Mouse (Mus musculus) embryonic facial prominence, embryonic 15.5 days (tissue): ENCODE measurements around the gene Aktip. TPM values are rescaled to one million over a fixed set of nuclear protein-coding genes. Genes with fewer than 3 reads are reported as not detected.

Source experiments
- ATAC-seq: fragments of 200-750 bp; cut with Nextera tagmentation; 2 replicates; pipeline ENCODE4 v1.8.0; 2017; ENCODE audit warnings: low read depth, moderate TSS enrichment; ENCODE audit not compliant: insufficient number of reproducible peaks, low FRiP score, low TSS enrichment
- H3K27ac ChIP-seq: fragments of 300-500 bp; sonication (generic); replicated peaks from 2 replicates; pipeline ENCODE4 v1.5.1; 2015; ENCODE audit warnings: mild to moderate bottlenecking, inconsistent platforms
- H3K27me3 ChIP-seq: fragments of 300-500 bp; sonication (generic); 2 replicates; pipeline ENCODE4 v1.6.1; 2015; ENCODE audit warnings: inconsistent platforms
- H3K36me3 ChIP-seq: fragments of 300-500 bp; sonication (generic); 2 replicates; pipeline ENCODE4 v1.6.1; 2015; ENCODE audit warnings: mild to moderate bottlenecking, inconsistent platforms
- H3K4me1 ChIP-seq: fragments of 300-500 bp; sonication (generic); 2 replicates; pipeline ENCODE4 v1.6.1; 2015; ENCODE audit warnings: inconsistent platforms
- H3K4me2 ChIP-seq: fragments of 300-500 bp; sonication (generic); replicated peaks from 2 replicates; pipeline ENCODE4 v1.6.1; 2015; ENCODE audit warnings: mild to moderate bottlenecking, inconsistent platforms
- H3K4me3 ChIP-seq: fragments of 300-500 bp; sonication (generic); replicated peaks from 2 replicates; pipeline ENCODE4 v1.5.1; 2015; ENCODE audit warnings: mild to moderate bottlenecking, inconsistent platforms
- H3K9ac ChIP-seq: fragments of 300-500 bp; sonication (generic); 2 replicates; pipeline ENCODE4 v1.6.1; 2015; ENCODE audit warnings: inconsistent platforms
- H3K9me3 ChIP-seq: fragments of 300-500 bp; sonication (generic); replicated peaks from 2 replicates; pipeline ENCODE4 v1.6.1; 2016; ENCODE audit warnings: inconsistent platforms
- WGBS: fragments of 180-500 bp; shearing (Covaris S2); methylation state at CpG from one replicate; pipeline ENCODE4 v1.1.7; 2015; 5-methylcytosine and 5-hydroxymethylcytosine counted together
- polyA plus RNA-seq: library from polyadenylated mRNA; unstranded; fragments of >200 nt; fragmentation: Nextera tagmentation; extraction: Ambion mirVana; gene quantifications from 2 replicates; pipeline ENCODE4 v1.2.1, GENCODE M21; 2015

The Aktip gene
- 58.9 and 60.6 TPM in 2 replicates for polyA plus RNA-seq

GRCm38 (mm10) chr8:91199876-91200275, at the start of gene Aktip:
Aktip (minus strand) TSS chr8:91199976.
- Histone ChIP-seq H3K27ac (no peak within 1 kb of the TSS), H3K27me3 (no peaks in the 10 kb centered on the region), H3K36me3 (no peaks in the 10 kb centered on the region), H3K4me1 (peaks cover 17% of the 10 kb centered on the region; the same call in 1 of the 2 replicates), H3K9ac (no peak within 1 kb of the TSS), H3K4me2 (no peak within 1 kb of the TSS), H3K9me3 (no peaks in the 10 kb centered on the region), H3K4me3 (no peak within 1 kb of the TSS)
- WGBS = 87% methylated on average over 7 of the region's 7 CpGs
- ATAC-seq = no peak

- Histone ChIP-seq H3K27ac (no peak overlapping the region), H3K27me3 (no peaks in the 10 kb centered on the region), H3K4me1 (no peaks in the 10 kb centered on the region), H3K4me2 (no peak overlapping the region), H3K9ac (no peak overlapping the region), H3K4me3 (no peak overlapping the region), H3K9me3 (no peaks in the 10 kb centered on the region), H3K36me3 (no peaks in the 10 kb centered on the region)
- WGBS = 76% methylated on average over 4 of the region's 4 CpGs
- no peak for ATAC-seq
Measured at GRCm38 (mm10) chr8:91245821-91246454, 46.2 kb upstream of the Aktip start.

- no peaks in the 10 kb centered on the region for H3K9me3 ChIP-seq
- H3K4me2 ChIP-seq = no peak overlapping the region
- H3K4me3 ChIP-seq = no peak overlapping the region
- no peak for ATAC-seq
- 72% methylated on average over 1 of the region's 1 CpGs for WGBS
- H3K27ac ChIP-seq = no peak overlapping the region
- no peaks in the 10 kb centered on the region for H3K27me3 ChIP-seq
- no peak overlapping the region for H3K9ac ChIP-seq
- no peaks in the 10 kb centered on the region for H3K36me3 ChIP-seq
- no peaks in the 10 kb centered on the region for H3K4me1 ChIP-seq
Measured at GRCm38 (mm10) chr8:91242721-91243120, 42.9 kb upstream of the Aktip start.

- Histone ChIP-seq H3K9me3 (no peaks in the 10 kb centered on the region), H3K4me1 (no peaks in the 10 kb centered on the region), H3K36me3 (no peaks in the 10 kb centered on the region), H3K4me3 (no peak overlapping the region), H3K9ac (no peak overlapping the region), H3K27me3 (no peaks in the 10 kb centered on the region), H3K4me2 (no peak overlapping the region), H3K27ac (no peak overlapping the region)
- no peak for ATAC-seq
- 69% methylated on average over 8 of the region's 8 CpGs for WGBS
Measured at GRCm38 (mm10) chr8:91241873-91242519, 42.2 kb upstream of the Aktip start.

- no peak for ATAC-seq
- H3K4me2 ChIP-seq = no peak overlapping the region
- no peak overlapping the region for H3K4me3 ChIP-seq
- no peaks in the 10 kb centered on the region for H3K27me3 ChIP-seq
- H3K9me3 ChIP-seq = no peaks in the 10 kb centered on the region
- H3K36me3 ChIP-seq = no peaks in the 10 kb centered on the region
- H3K27ac ChIP-seq = no peak overlapping the region
- WGBS = 63% methylated on average over 5 of the region's 5 CpGs
- no peak overlapping the region for H3K9ac ChIP-seq
- no peaks in the 10 kb centered on the region for H3K4me1 ChIP-seq
Measured at GRCm38 (mm10) chr8:91241371-91241770, 41.6 kb upstream of the Aktip start.

GRCm38 (mm10) chr8:91237191-91237590, 37.4 kb upstream of the Aktip start:
- H3K4me3 ChIP-seq = no peak overlapping the region
- no peak overlapping the region for H3K27ac ChIP-seq
- H3K9me3 ChIP-seq = no peaks in the 10 kb centered on the region
- WGBS = 58% methylated on average over 2 of the region's 2 CpGs
- peaks cover 2% of the 10 kb centered on the region; the same call in 1 of the 2 replicates for H3K36me3 ChIP-seq
- no peaks in the 10 kb centered on the region for H3K27me3 ChIP-seq
- no peak for ATAC-seq
- H3K4me1 ChIP-seq = no peaks in the 10 kb centered on the region
- no peak overlapping the region for H3K9ac ChIP-seq
- no peak overlapping the region for H3K4me2 ChIP-seq

- peaks cover 9% of the 10 kb centered on the region; the same call in 1 of the 2 replicates for H3K36me3 ChIP-seq
- H3K4me2 ChIP-seq = no peak overlapping the region
- ATAC-seq = no peak
- no peak overlapping the region for H3K27ac ChIP-seq
- H3K9ac ChIP-seq = no peak overlapping the region
- no peaks in the 10 kb centered on the region for H3K4me1 ChIP-seq
- H3K27me3 ChIP-seq = no peaks in the 10 kb centered on the region
- 62% methylated on average over 2 of the region's 2 CpGs for WGBS
- H3K4me3 ChIP-seq = no peak overlapping the region
- no peaks in the 10 kb centered on the region for H3K9me3 ChIP-seq
Measured at GRCm38 (mm10) chr8:91234097-91234496, 34.3 kb upstream of the Aktip start.

- H3K27ac ChIP-seq = no peak overlapping the region
- H3K36me3 ChIP-seq = peaks cover 20% of the 10 kb centered on the region
- 87% methylated on average over 7 of the region's 7 CpGs for WGBS
- H3K27me3 ChIP-seq = no peaks in the 10 kb centered on the region
- no peak overlapping the region for H3K4me2 ChIP-seq
- H3K4me3 ChIP-seq = no peak overlapping the region
- ATAC-seq = no peak
- H3K9ac ChIP-seq = no peak overlapping the region
- no peaks in the 10 kb centered on the region for H3K9me3 ChIP-seq
- no peaks in the 10 kb centered on the region for H3K4me1 ChIP-seq
Measured at GRCm38 (mm10) chr8:91227421-91227841, 27.7 kb upstream of the Aktip start.

GRCm38 (mm10) chr8:91224227-91224626, 24.5 kb upstream of the Aktip start:
- 90% methylated on average over 7 of the region's 7 CpGs for WGBS
- H3K4me2 ChIP-seq = no peak overlapping the region
- no peaks in the 10 kb centered on the region; the same call in 1 of the 2 replicates for H3K4me1 ChIP-seq
- peaks cover 11% of the 10 kb centered on the region; the same call in 1 of the 2 replicates for H3K36me3 ChIP-seq
- no peak overlapping the region for H3K9ac ChIP-seq
- no peaks in the 10 kb centered on the region for H3K27me3 ChIP-seq
- H3K27ac ChIP-seq = no peak overlapping the region
- no peak overlapping the region for H3K4me3 ChIP-seq
- H3K9me3 ChIP-seq = no peaks in the 10 kb centered on the region
- no peak for ATAC-seq

- WGBS = 56% methylated on average over 2 of the region's 2 CpGs
- H3K4me3 ChIP-seq = no peak overlapping the region
- H3K9ac ChIP-seq = no peak overlapping the region
- H3K9me3 ChIP-seq = no peaks in the 10 kb centered on the region
- H3K4me2 ChIP-seq = no peak overlapping the region
- no peaks in the 10 kb centered on the region for H3K27me3 ChIP-seq
- peaks cover 11% of the 10 kb centered on the region; the same call in 1 of the 2 replicates for H3K36me3 ChIP-seq
- H3K4me1 ChIP-seq = peaks cover 7% of the 10 kb centered on the region
- ATAC-seq = peak; percentile 49; the same call in 1 of the 2 replicates
- H3K27ac ChIP-seq = peak overlapping the region; percentile 23; the same call in 1 of the 2 replicates
Measured at GRCm38 (mm10) chr8:91221841-91222240, 22.1 kb upstream of the Aktip start.

- no peak overlapping the region for H3K4me2 ChIP-seq
- no peaks in the 10 kb centered on the region for H3K27me3 ChIP-seq
- 43% methylated on average over 4 of the region's 4 CpGs for WGBS
- H3K4me1 ChIP-seq = peaks cover 17% of the 10 kb centered on the region
- peak; percentile 49; the same call in 1 of the 2 replicates for ATAC-seq
- H3K27ac ChIP-seq = peak overlapping the region; percentile 88
- H3K4me3 ChIP-seq = no peak overlapping the region
- no peaks in the 10 kb centered on the region for H3K9me3 ChIP-seq
- no peak overlapping the region for H3K9ac ChIP-seq
- no peaks in the 10 kb centered on the region for H3K36me3 ChIP-seq
Measured at GRCm38 (mm10) chr8:91218271-91218670, 18.5 kb upstream of the Aktip start.
